Mouse (Mus musculus): ENCODE results near the gene Cebpg. TPM values are rescaled to one million over a fixed set of nuclear protein-coding genes. Genes with fewer than 3 reads are reported as not detected.
A peak's percentile ranks its signal among the peaks of the same experiment; 100 is the strongest.

The Cebpg gene
- total and polyA plus RNA-seq, 3 experiments, result 6.0 to 26.1 (median 21.9) TPM

DNA sequence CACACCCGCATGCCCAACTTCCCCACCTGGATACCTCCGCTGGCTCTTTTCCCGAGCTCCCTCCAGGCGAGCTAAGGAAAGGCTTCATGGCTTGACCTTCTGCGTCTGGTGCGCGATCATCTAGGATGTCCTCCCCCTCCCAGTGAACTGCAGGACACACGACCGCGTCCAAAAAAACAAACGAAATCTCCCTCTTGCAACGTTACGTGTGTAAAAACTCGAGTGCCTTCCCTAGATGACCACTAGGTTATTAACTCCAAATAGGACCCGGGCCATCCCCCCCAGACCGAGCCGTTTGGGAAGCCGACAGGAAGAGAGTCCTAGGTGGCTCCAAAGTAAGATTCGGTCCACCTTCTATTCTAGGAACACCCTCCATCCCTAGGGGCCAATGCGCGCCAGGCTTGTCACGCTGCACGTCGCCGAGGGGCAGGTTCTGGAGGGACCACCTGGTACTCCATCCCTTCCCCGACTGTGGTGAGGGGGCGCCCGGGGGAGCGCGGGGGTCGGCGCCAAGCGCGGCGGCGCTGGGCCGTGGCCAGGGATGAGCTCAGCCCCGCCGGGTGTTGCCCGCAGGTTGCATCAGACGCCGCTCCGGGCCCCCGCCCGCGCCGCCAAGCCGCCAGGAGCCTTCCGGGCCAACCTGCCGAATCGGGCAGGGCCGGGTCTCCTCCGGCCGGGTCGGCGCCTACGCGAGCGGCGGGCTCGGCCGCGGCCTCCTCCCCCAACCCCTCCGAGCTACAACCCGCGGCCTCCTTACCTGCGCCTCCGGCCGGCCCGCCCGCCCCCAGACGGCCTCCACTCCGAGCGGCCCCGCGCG lies 546 bp downstream of the Cebpg start:
- Histone ChIP-seq H3K79me2 (replicated peaks; ENCODE audit: control insufficient read depth, insufficient read depth, low read length) (no peaks in the 10 kb centered on the region; the same call in 1 of the 2 replicates), H3K27ac (peak overlapping the region; percentile 96), H3K36me3 (ENCODE audit: control insufficient read depth, insufficient read depth, low read length) (peaks cover 17% of the 10 kb centered on the region), H3K4me3 (peak overlapping the region; percentile 91), H3K4me1 (ENCODE audit: control insufficient read depth, insufficient read depth, low read length) (peaks cover 6% of the 10 kb centered on the region), H3K27me3 (ENCODE audit: control insufficient read depth, insufficient read depth, low read length) (no peaks in the 10 kb centered on the region), H3K9ac (ENCODE audit: low read depth, low read length) (peak overlapping the region; percentile 95)
- under 1% methylated on average over 73 of the region's 77 CpGs for WGBS
- no peak for TF ChIP-seq POLR2A (IDR thresholded peaks at IDR 0.05; ENCODE audit: insufficient read depth, low read depth, low read length)
- TF ChIP-seq CTCF (IDR thresholded peaks at IDR 0.05), result peak; percentile 25; the same call in 1 of the 2 replicates
- no peak for TF ChIP-seq EP300 (IDR thresholded peaks at IDR 0.05; ENCODE audit: insufficient read depth, low read depth, low read length)
- DNase-seq, result no peak
- intact Hi-C loops (cut with DNase I), result loop anchor here (1.0 kb wide), 2 partner anchors 24 to 62 kb away; no protein-coding TSS in a partner anchor

DNA sequence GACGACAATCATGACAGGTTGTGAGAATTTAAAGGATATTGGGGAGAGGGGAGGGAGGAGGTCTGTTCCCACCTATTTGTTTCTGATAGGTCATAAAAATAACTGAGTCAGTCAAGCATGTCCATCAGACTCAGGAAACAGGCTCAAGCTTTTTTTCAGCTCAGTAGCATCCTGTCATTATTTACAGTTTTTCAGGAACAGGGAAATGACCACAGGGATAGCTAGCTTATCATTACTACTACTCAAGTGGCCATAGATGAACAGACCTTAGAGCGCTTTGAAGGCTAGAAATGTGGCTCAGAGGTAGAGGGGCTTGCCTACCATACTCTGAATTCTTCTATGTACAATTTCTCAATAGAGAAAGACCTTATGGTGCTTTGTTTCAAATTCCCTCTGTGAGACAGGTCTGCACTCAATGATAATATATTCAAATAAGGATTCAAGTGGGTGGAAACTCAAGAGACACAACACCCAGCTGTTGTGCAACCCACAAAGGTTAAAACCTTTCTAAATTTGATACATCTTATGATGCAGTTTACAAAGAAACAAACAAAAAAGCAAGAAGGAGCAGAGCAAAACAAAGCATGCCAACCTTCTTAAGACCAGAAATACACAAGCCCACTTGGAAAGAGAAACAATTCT lies 1.3 kb downstream of the Cebpg start:
- 35% methylated on average over 2 of the region's 2 CpGs for WGBS
- no peaks in the 10 kb centered on the region for H3K27me3 ChIP-seq (ENCODE audit: control insufficient read depth, insufficient read depth, low read length)
- H3K4me3 ChIP-seq, result peak overlapping the region; percentile 91
- H3K4me1 ChIP-seq (ENCODE audit: control insufficient read depth, insufficient read depth, low read length), result peaks cover 6% of the 10 kb centered on the region
- TF ChIP-seq EP300 (IDR thresholded peaks at IDR 0.05; ENCODE audit: insufficient read depth, low read depth, low read length), result no peak
- TF ChIP-seq CTCF (IDR thresholded peaks at IDR 0.05), result no peak
- 0 out of 2 replicates have a peak, but pooled peaks have one; percentile 25 for TF ChIP-seq POLR2A (IDR thresholded peaks at IDR 0.05; ENCODE audit: insufficient read depth, low read depth, low read length)
- H3K36me3 ChIP-seq (ENCODE audit: control insufficient read depth, insufficient read depth, low read length), result peaks cover 20% of the 10 kb centered on the region
- H3K9ac ChIP-seq (ENCODE audit: low read depth, low read length), result peak overlapping the region; percentile 95
- no peak for DNase-seq
- H3K27ac ChIP-seq, result peak overlapping the region; percentile 96
- intact Hi-C loops (cut with DNase I), result no loop called here
- H3K79me2 ChIP-seq (replicated peaks; ENCODE audit: control insufficient read depth, insufficient read depth, low read length), result peaks cover 1% of the 10 kb centered on the region; the same call in 1 of the 2 replicates

DNA sequence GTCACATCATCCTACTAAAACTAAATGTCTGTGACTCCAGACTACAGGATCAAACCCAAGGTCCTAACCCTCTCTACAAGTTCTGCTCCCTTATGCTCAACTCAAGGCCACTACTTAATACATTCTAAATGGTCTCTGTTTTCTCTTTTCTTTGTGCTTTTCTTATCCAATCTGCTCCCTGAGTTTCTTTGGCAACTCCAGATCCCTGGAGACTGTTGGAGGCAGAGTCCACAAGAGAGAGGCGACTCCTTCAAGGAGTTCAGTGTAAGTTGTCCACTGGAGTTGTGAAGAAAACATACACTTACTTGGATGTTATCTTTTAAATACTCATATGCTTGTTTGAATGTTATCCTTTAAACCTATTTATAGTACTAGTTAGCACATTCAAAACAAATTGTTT lies 2.1 kb downstream of the Cebpg start:
- Histone ChIP-seq H3K9ac (ENCODE audit: low read depth, low read length) (no peak overlapping the region), H3K27ac (peak overlapping the region; percentile 96; the same call in 1 of the 2 replicates), H3K4me1 (ENCODE audit: control insufficient read depth, insufficient read depth, low read length) (peaks cover 6% of the 10 kb centered on the region), H3K4me3 (peak overlapping the region; percentile 91; the same call in 1 of the 2 replicates), H3K36me3 (ENCODE audit: control insufficient read depth, insufficient read depth, low read length) (peaks cover 21% of the 10 kb centered on the region), H3K27me3 (ENCODE audit: control insufficient read depth, insufficient read depth, low read length) (no peaks in the 10 kb centered on the region), H3K79me2 (replicated peaks; ENCODE audit: control insufficient read depth, insufficient read depth, low read length) (peaks cover 1% of the 10 kb centered on the region; the same call in 1 of the 2 replicates)
- TF ChIP-seq POLR2A (IDR thresholded peaks at IDR 0.05; ENCODE audit: insufficient read depth, low read depth, low read length) (no peak), EP300 (IDR thresholded peaks at IDR 0.05; ENCODE audit: insufficient read depth, low read depth, low read length) (no peak), CTCF (IDR thresholded peaks at IDR 0.05) (no peak)
- WGBS, result 47% methylated on average over 1 of the region's 1 CpGs
- DNase-seq, result no peak
- intact Hi-C loops (cut with DNase I), result no loop called here

DNA sequence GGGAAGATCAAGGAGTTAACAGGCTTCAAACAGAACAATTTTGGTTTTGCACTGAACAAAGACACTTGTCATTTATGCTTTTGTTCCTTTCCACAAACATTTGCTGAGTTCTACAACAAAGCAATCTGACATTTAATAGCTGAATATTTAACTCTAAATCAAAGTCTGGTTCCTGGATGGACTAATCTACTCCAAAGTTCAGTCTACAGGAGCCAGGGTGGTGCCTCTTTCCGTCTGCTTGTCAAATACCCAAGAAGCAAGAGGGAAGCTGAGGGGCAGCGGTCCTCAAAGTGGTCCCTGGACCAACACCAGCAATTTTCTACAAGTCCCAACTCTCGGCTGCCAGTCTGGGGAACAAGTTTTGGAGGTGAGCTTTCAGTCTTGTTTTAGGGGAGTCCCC lies 3.2 kb downstream of the Cebpg start:
- Histone ChIP-seq H3K36me3 (ENCODE audit: control insufficient read depth, insufficient read depth, low read length) (peaks cover 29% of the 10 kb centered on the region), H3K4me3 (no peak overlapping the region), H3K27ac (no peak overlapping the region), H3K9ac (ENCODE audit: low read depth, low read length) (no peak overlapping the region), H3K4me1 (ENCODE audit: control insufficient read depth, insufficient read depth, low read length) (peaks cover 6% of the 10 kb centered on the region), H3K79me2 (replicated peaks; ENCODE audit: control insufficient read depth, insufficient read depth, low read length) (peaks cover 4% of the 10 kb centered on the region; the same call in 1 of the 2 replicates), H3K27me3 (ENCODE audit: control insufficient read depth, insufficient read depth, low read length) (no peaks in the 10 kb centered on the region)
- intact Hi-C loops (cut with DNase I), result no loop called here
- no peak for DNase-seq
- TF ChIP-seq EP300 (IDR thresholded peaks at IDR 0.05; ENCODE audit: insufficient read depth, low read depth, low read length) (no peak), POLR2A (IDR thresholded peaks at IDR 0.05; ENCODE audit: insufficient read depth, low read depth, low read length) (no peak), CTCF (IDR thresholded peaks at IDR 0.05) (no peak)
- WGBS, result 86% methylated on average over 3 of the region's 3 CpGs

DNA sequence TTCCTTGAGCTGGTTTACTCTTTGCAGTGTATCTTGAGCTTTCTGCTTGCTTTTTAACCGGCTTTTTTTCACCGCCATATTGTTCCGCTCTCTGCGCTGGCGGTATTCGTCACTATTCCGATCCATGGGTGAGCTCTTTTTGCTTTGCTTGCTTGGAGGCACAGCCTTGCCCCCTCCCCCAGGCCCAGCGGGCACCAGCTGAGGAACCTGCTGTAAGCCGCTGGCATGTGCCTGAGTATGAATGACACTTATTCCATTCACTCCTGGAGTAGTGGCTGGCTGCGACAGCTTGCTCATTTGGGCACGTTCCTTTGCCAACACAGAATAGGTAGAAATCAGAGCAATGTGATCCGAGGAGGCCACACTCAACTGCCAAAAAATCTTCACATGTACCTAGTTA lies 5.8 kb downstream of the Cebpg start:
- peaks cover 4% of the 10 kb centered on the region; the same call in 1 of the 2 replicates for H3K79me2 ChIP-seq (replicated peaks; ENCODE audit: control insufficient read depth, insufficient read depth, low read length)
- H3K4me1 ChIP-seq (ENCODE audit: control insufficient read depth, insufficient read depth, low read length), result peaks cover 7% of the 10 kb centered on the region
- H3K36me3 ChIP-seq (ENCODE audit: control insufficient read depth, insufficient read depth, low read length), result peaks cover 35% of the 10 kb centered on the region
- no peak overlapping the region for H3K27ac ChIP-seq
- DNase-seq, result no peak
- intact Hi-C loops (cut with DNase I), result no loop called here
- no peak for TF ChIP-seq EP300 (IDR thresholded peaks at IDR 0.05; ENCODE audit: insufficient read depth, low read depth, low read length)
- no peak for TF ChIP-seq CTCF (IDR thresholded peaks at IDR 0.05)
- TF ChIP-seq POLR2A (IDR thresholded peaks at IDR 0.05; ENCODE audit: insufficient read depth, low read depth, low read length), result no peak
- 90% methylated on average over 12 of the region's 12 CpGs for WGBS
- no peak overlapping the region for H3K9ac ChIP-seq (ENCODE audit: low read depth, low read length)
- H3K27me3 ChIP-seq (ENCODE audit: control insufficient read depth, insufficient read depth, low read length), result no peaks in the 10 kb centered on the region
- H3K4me3 ChIP-seq, result no peak overlapping the region
